Mouse (Mus musculus) heart, embryonic 14.5 days (tissue): ENCODE data around the gene Slc46a2. TPM values are rescaled to one million over a fixed set of nuclear protein-coding genes. Genes with fewer than 3 reads are reported as not detected.

Source experiments
- ATAC-seq: fragments of 200-750 bp; cut with Nextera tagmentation; 2 replicates; pipeline ENCODE4 v1.8.0; 2017; ENCODE audit warnings: low read depth, moderate TSS enrichment; ENCODE audit not compliant: insufficient number of reproducible peaks, insufficient read depth, low FRiP score
- H3K27ac ChIP-seq, 2 experiments: fragments of 200-500 bp in 1 of 2; fragments of 300-500 bp in 1 of 2; sonication (generic) in 1 of 2; replicated peaks in 1 of 2; 2 replicates each; pipeline ENCODE4 v1.5.1; 2012 to 2014; ENCODE audit warnings: low read depth in 2 of 2, low read length in 2 of 2, control low read depth in 1 of 2, mild to moderate bottlenecking in 1 of 2, mixed read lengths in 1 of 2; ENCODE audit not compliant: control insufficient read depth in 1 of 2, insufficient read depth in 1 of 2
- H3K27me3 ChIP-seq: fragments of 300-500 bp; sonication (generic); 2 replicates; pipeline ENCODE4 v1.6.1; 2014; ENCODE audit warnings: mild to moderate bottlenecking, low read length, control low read depth; ENCODE audit not compliant: control insufficient read depth, insufficient read depth
- H3K36me3 ChIP-seq: fragments of 300-500 bp; sonication (generic); 2 replicates; pipeline ENCODE4 v1.6.1; 2014; ENCODE audit warnings: mild to moderate bottlenecking, control low read depth, low read length, mixed read lengths; ENCODE audit not compliant: control insufficient read depth, insufficient read depth
- H3K4me1 ChIP-seq, 2 experiments: fragments of 200-500 bp in 1 of 2; fragments of 300-500 bp in 1 of 2; sonication (generic) in 1 of 2; 2 replicates each; pipeline ENCODE4 v1.6.1; 2012 to 2014; ENCODE audit warnings: low read length in 2 of 2, control low read depth in 1 of 2, mixed read lengths in 1 of 2; ENCODE audit not compliant: control insufficient read depth in 2 of 2, insufficient read depth in 2 of 2
- H3K4me2 ChIP-seq: fragments of 300-500 bp; sonication (generic); 2 replicates; pipeline ENCODE4 v1.6.1; 2014; ENCODE audit warnings: mild to moderate bottlenecking, low read length
- H3K4me3 ChIP-seq, 2 experiments: fragments of 200-500 bp in 1 of 2; fragments of 300-500 bp in 1 of 2; sonication (generic) in 1 of 2; 2 replicates each; pipeline ENCODE4 v1.5.1; 2012 to 2014; ENCODE audit warnings: low read length in 2 of 2, mild to moderate bottlenecking in 2 of 2, control low read depth in 1 of 2, low read depth in 1 of 2, moderate library complexity in 1 of 2; ENCODE audit not compliant: control insufficient read depth in 1 of 2, insufficient read depth in 1 of 2
- H3K9ac ChIP-seq: fragments of 300-500 bp; sonication (generic); 2 replicates; pipeline ENCODE4 v1.6.1; 2014; ENCODE audit warnings: mild to moderate bottlenecking, low read length
- H3K9me3 ChIP-seq: fragments of 300-500 bp; sonication (generic); 2 replicates; pipeline ENCODE4 v1.6.1; 2016; ENCODE audit warnings: low read length, control low read depth; ENCODE audit not compliant: control insufficient read depth
- WGBS: fragments of 180-500 bp; shearing (Covaris S2); extraction: QIAGEN DNeasy Blood & Tissue Kit; methylation state at CpG from one replicate; pipeline ENCODE4 v1.1.7; 2014; 5-methylcytosine and 5-hydroxymethylcytosine counted together
- polyA plus RNA-seq: library from polyadenylated mRNA; unstranded; fragments of >200 nt; fragmentation: Nextera tagmentation; extraction: Ambion mirVana; gene quantifications from 2 replicates; pipeline ENCODE4 v1.2.1, GENCODE M21; 2014

The Slc46a2 gene
- polyA plus RNA-seq, 1 experiment from 2014 or later, result 0.11 TPM

DNA sequence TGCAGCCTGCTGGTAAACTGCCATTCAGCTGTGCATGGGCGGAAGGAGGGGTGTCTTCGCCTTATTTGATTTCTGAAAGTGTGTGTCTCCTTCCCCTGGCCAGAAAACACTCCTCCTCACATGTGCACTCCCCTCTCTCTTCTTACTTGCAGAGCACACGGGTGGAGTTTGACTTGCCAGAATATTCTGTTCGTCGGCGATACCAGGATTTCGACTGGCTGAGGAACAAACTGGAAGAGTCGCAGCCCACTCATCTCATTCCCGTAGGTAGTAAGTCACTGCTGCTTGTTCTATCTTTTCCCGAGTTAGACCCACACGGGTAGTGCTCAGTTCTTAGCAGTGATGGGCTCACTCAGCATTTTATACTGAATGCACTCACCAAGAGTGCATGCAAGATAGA is 46.8 kb downstream of the Slc46a2 start:
- Histone ChIP-seq H3K4me3 (no peak overlapping the region), H3K27me3 (no peaks in the 10 kb centered on the region), H3K27ac (no peak overlapping the region), H3K4me2 (no peak overlapping the region), H3K4me1 (peaks cover 3 to 19% of the 10 kb centered on the region in 2 experiments), H3K36me3 (peaks cover 8% of the 10 kb centered on the region; the same call in 1 of the 2 replicates), H3K9me3 (no peaks in the 10 kb centered on the region), H3K9ac (no peak overlapping the region)
- 77% methylated on average over 11 of the region's 11 CpGs for WGBS
- no peak for ATAC-seq

DNA sequence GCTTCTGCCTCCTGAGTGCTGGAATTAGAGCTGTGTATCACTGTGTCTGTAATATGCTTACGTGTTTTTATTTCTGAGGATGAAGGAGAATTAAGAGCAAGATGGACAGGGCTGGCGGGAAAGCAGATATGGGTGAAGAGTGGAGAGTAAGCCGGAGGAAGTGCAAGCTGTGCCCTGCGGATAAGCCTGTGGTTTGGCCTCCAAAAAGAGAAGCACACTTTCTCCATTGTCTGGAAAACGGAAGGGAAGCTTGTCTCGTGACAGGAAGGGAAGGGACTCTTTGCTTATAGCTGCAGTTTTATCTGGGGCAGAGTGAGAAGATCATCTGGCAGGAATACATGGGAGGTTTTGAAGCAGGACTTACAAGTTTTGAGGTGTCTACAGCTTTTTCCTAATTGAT is 51.0 kb downstream of the Slc46a2 start:
- Histone ChIP-seq H3K27me3 (no peaks in the 10 kb centered on the region), H3K4me3 (no peak overlapping the region), H3K36me3 (peaks cover 10% of the 10 kb centered on the region), H3K27ac (0 out of 4 replicates have a peak overlapping the region, but pooled peaks of 1 of the 2 experiments have one; percentile 1), H3K9me3 (no peaks in the 10 kb centered on the region), H3K9ac (no peak overlapping the region), H3K4me1 (peaks cover 0 to 4% of the 10 kb centered on the region in 2 experiments; a peak in 1 of 4 replicates), H3K4me2 (no peak overlapping the region)
- 44% methylated on average over 6 of the region's 6 CpGs for WGBS
- no peak for ATAC-seq

DNA sequence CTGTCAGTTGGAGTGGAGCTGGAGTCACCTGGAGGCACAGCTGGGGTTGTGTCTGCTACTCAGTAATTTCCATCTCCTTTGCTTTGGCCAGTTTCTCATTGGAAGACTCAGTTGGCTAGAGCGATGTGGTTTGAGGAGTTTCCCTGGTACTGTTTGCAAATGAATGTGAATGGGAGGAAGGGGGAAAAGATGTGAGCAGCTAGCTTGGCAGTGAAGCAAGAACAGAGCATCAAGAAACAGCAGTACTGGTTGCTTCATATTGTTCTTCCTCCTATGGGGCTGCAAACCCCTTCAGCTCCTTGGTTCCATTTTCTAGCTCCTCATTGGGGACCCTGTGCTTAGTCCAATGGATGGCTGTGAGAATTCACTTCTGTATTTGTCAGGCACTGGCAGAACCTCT is 52.5 kb downstream of the Slc46a2 start:
- no peak overlapping the region for H3K4me3 ChIP-seq
- ATAC-seq, result no peak
- no peak overlapping the region for H3K4me2 ChIP-seq

DNA sequence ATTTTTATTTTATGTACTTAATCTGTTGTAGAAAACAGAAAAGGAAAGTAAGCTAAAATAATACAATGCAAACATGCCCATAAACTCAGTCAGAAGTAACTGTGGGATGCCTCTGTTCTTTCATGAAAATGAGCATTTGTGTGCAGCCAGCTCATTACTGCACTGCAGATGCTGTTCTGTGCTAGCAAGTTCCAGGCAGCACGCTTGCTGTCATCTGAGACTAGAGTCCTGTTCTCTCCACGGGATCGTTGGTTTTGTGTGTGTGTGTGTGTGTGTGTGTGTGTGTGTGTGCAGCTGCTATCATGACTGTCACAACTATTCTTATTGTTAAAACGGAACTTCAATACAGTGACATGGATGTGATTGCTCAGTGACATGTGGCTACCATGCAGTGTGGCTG is 53.0 kb downstream of the Slc46a2 start:
- WGBS, result 57% methylated on average over 4 of the region's 4 CpGs
- Histone ChIP-seq H3K4me3 (no peak overlapping the region), H3K4me1 (peaks cover 0 to 4% of the 10 kb centered on the region in 2 experiments; a peak in 1 of 4 replicates), H3K4me2 (no peak overlapping the region), H3K36me3 (peaks cover 18% of the 10 kb centered on the region), H3K9ac (no peak overlapping the region), H3K9me3 (no peaks in the 10 kb centered on the region), H3K27ac (no peak overlapping the region), H3K27me3 (no peaks in the 10 kb centered on the region)
- ATAC-seq, result no peak

More for the DNA sequence above, 52.5 kb downstream of the Slc46a2 start:
- H3K36me3 ChIP-seq, result peaks cover 15% of the 10 kb centered on the region
- H3K4me1 ChIP-seq, result peaks cover 0 to 4% of the 10 kb centered on the region in 2 experiments; a peak in 1 of 4 replicates
- H3K27ac ChIP-seq, result no peak overlapping the region
- H3K27me3 ChIP-seq, result no peaks in the 10 kb centered on the region
- 83% methylated on average over 1 of the region's 1 CpGs for WGBS
- no peaks in the 10 kb centered on the region for H3K9me3 ChIP-seq
- no peak overlapping the region for H3K9ac ChIP-seq

DNA sequence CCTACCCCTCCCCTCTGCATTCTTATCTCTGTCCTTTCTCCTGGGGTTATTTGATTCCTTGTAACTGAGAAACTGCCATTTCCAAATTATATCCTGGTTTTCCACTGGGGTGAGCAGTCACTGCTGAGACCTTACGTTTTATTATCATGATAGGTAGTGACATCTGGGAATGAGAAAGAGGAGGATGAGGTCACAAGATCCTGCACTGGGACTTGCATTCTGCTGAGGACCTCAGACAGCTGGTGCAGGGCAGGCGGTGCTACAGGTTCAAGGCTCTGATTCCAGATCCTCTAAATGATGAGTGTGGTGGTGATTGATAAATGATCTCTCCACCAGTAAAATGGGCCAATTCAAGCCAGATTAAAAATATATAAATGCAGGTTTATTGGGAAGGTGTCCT is 54.4 kb downstream of the Slc46a2 start:
- peaks cover 18% of the 10 kb centered on the region for H3K36me3 ChIP-seq
- H3K4me1 ChIP-seq, result peaks cover 0 to 4% of the 10 kb centered on the region in 2 experiments; a peak in 1 of 4 replicates
- WGBS, result 71% methylated on average over 2 of the region's 2 CpGs
- no peak overlapping the region for H3K9ac ChIP-seq
- no peak overlapping the region for H3K4me2 ChIP-seq
- H3K27ac ChIP-seq, result no peak overlapping the region
- H3K27me3 ChIP-seq, result no peaks in the 10 kb centered on the region
- no peaks in the 10 kb centered on the region for H3K9me3 ChIP-seq
- no peak overlapping the region for H3K4me3 ChIP-seq
- ATAC-seq, result no peak

DNA sequence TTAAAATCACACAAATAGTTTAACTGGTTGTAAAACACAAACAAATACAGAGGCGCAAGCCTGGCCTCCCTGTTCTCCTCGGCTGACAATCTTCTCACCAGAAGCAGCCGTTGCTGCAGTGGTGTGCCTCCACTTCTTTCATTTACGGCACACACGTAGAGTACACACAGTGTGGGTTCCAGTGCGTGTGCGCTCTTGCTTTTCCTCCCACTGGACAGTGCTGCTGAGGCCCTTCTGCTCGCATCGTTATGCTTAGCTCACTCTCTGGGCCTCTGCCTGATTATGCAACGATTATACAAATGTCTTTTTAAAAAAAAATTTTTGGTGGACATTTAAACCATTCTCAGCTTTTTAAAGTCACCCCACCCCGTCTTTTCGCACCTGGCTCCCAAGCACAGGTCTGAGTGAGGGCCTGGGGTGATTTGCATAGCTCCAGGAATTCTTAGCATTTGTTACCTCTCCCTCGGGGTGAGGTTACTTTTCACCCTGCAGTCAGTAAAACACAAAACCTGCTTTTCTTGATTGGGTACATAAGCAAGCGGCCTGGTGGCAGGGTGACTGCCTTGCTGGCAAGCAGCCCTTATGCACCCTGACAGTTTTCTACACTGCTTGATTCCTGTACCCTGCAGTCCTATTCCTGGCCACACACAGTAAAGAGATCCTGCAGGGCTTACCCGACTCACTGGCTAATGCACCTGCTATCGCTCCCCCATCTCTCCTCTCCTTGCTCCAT is 55.0 kb downstream of the Slc46a2 start:
- WGBS, result 68% methylated on average over 16 of the region's 16 CpGs
- Histone ChIP-seq H3K27ac (no peak overlapping the region), H3K9ac (no peak overlapping the region), H3K36me3 (peaks cover 18% of the 10 kb centered on the region), H3K9me3 (no peaks in the 10 kb centered on the region), H3K4me3 (no peak overlapping the region), H3K4me2 (no peak overlapping the region), H3K4me1 (peaks cover 0 to 4% of the 10 kb centered on the region in 2 experiments; a peak in 1 of 4 replicates), H3K27me3 (no peaks in the 10 kb centered on the region)
- no peak for ATAC-seq
